Mouse (Mus musculus) urinary bladder, adult 18-20 months (tissue): ENCODE measurements around the gene Timm8a1.
"Not testable (repeated sequence)": the region's sequence is repeated elsewhere in the genome, so short reads cannot be mapped to it uniquely, and the experiment has no call there.

Experiments used
- DNase-seq, 2 experiments: peaks; one replicate each; pipeline ENCODE4 v3.0.0; 2022; ENCODE audit warnings: low spot score in 2 of 2, mixed read lengths in 2 of 2

Gene Timm8a1

GRCm38 (mm10) chrX:134541145-134541954, at the start of gene Timm8a1:
TSS of gene Timm8a1 (minus strand) at chrX:134541865.
- DNase-seq = peak; percentile 22 to 66

GRCm38 (mm10) chrX:134589836-134590235, 48.2 kb upstream of the Timm8a1 start:
- no peak for DNase-seq

- no peak for DNase-seq
These were observed 47.3 kb upstream of the Timm8a1 start for GRCm38 (mm10) chrX:134588997-134589396.

GRCm38 (mm10) chrX:134588261-134588660, 46.6 kb upstream of the Timm8a1 start:
- no peak for DNase-seq

- no peak for DNase-seq
These were observed 44.8 kb upstream of the Timm8a1 start for GRCm38 (mm10) chrX:134586447-134586846.

GRCm38 (mm10) chrX:134585103-134586002, 43.7 kb upstream of the Timm8a1 start, which contains the start of gene Rpl36a:
TSS of gene Rpl36a (plus strand) at chrX:134585654.
- DNase-seq = peak; percentile 62 to 80

- no peak for DNase-seq
These were observed 41.4 kb upstream of the Timm8a1 start, which contains the start of gene Btk for GRCm38 (mm10) chrX:134582888-134583669. TSS of gene Btk (minus strand) at chrX:134583570.

GRCm38 (mm10) chrX:134582270-134582669, 40.6 kb upstream of the Timm8a1 start:
- DNase-seq = no peak

- no peak for DNase-seq
These were observed 39.1 kb upstream of the Timm8a1 start for GRCm38 (mm10) chrX:134580528-134581305.

- no peak for DNase-seq
These were observed 36.2 kb upstream of the Timm8a1 start for GRCm38 (mm10) chrX:134577896-134578295.

GRCm38 (mm10) chrX:134566536-134567222, 25.0 kb upstream of the Timm8a1 start:
- no peak for DNase-seq

- no peak for DNase-seq
These were observed 22.7 kb upstream of the Timm8a1 start for GRCm38 (mm10) chrX:134564326-134564725.

- no peak for DNase-seq
These were observed 12.8 kb upstream of the Timm8a1 start for GRCm38 (mm10) chrX:134554425-134554824.

GRCm38 (mm10) chrX:134553326-134553725, 11.7 kb upstream of the Timm8a1 start:
- no peak for DNase-seq

GRCm38 (mm10) chrX:134550903-134551302, 9.2 kb upstream of the Timm8a1 start:
- no peak for DNase-seq

GRCm38 (mm10) chrX:134547330-134547729, 5.7 kb upstream of the Timm8a1 start:
- DNase-seq = no peak

GRCm38 (mm10) chrX:134541955-134542308, 267 bp upstream of the Timm8a1 start:
- no peak for DNase-seq

- DNase-seq = no peak
These were observed 1.1 kb downstream of the Timm8a1 start for GRCm38 (mm10) chrX:134540414-134541135.

- DNase-seq = not testable (repeated sequence)
These were observed 1.9 kb downstream of the Timm8a1 start for GRCm38 (mm10) chrX:134539795-134540194.

- DNase-seq = no peak
These were observed 8.3 kb downstream of the Timm8a1 start for GRCm38 (mm10) chrX:134533346-134533745.
